Mouse (Mus musculus): ENCODE results near the gene Atp6v0b. TPM values are rescaled to one million over a fixed set of nuclear protein-coding genes. Genes with fewer than 3 reads are reported as not detected.

Gene Atp6v0b
- total RNA-seq, 2 experiments from 2014 or later: 81.4 to 83.9 TPM

DNA sequence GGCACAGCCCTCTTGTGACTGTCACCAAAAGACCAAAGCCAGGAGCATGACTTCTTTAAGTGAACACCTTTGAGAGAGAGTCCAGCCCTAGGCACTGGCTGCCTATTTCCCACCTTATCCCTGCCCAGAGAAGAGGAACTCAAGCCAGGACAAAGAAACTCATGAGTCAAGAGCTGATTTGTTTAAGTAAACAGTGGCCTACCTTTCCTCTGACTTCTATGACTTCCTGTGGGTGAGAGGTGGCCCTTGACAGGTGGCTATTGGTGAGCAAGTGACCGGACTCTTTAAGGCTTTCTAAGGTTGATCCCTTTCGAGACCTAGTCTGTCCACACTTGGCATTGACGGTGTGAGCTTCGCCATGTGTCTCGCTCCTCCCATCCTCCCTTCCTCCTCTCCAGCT, 46.3 kb downstream of the Atp6v0b start:
- Histone ChIP-seq H3K4me3 (no peak overlapping the region), H3K27ac (no peak overlapping the region)
- intact Hi-C loops (cut with DNase I): no loop called here
- TF ChIP-seq CTCF (IDR thresholded peaks at IDR 0.05): no peak
- peak; percentile 7 for DNase-seq

DNA sequence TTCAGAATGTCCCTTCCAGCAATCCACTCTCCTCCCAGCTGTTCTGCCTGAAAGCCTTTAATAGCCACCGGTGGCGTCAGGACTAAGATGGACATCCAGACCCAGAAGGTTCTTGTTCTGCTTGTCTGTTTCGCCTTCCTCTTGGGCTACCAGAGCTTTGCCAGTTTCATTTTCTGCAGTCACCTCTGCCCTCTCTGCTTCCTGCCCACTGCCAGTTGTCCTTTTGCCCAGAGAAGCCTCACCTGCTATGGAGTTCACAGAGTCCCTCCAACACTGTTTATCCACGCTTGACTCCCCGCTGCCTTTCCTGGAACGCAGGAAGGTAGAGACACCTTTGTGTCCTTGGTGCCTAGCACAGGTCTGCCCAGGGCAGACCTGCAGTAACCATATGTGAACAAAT, 47.8 kb downstream of the Atp6v0b start:
- intact Hi-C loops (cut with DNase I): no loop called here
- TF ChIP-seq CTCF (IDR thresholded peaks at IDR 0.05): no peak
- no peak overlapping the region for H3K27ac ChIP-seq
- H3K4me3 ChIP-seq: no peak overlapping the region
- DNase-seq: no peak

DNA sequence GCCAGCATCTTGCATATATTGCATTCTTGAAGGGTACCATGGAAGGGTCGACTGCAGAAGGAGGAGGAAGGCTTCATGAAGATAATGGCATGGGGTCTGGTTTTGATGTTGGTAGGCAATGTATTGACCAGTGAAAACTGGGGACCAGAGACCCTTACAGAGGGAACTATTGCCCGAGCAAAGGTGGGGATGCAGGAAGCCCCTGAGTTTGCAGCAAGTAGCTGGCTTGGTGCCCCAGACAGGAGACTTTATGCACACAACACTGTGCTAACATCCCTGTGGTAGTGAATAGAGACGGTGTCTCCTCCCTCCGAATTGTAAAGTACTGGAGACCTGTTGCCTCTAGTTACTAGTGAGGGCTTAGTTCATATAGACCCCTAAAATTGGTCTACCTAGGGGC, 49.9 kb downstream of the Atp6v0b start:
- H3K4me3 ChIP-seq: no peak overlapping the region
- intact Hi-C loops (cut with DNase I): no loop called here

DNA sequence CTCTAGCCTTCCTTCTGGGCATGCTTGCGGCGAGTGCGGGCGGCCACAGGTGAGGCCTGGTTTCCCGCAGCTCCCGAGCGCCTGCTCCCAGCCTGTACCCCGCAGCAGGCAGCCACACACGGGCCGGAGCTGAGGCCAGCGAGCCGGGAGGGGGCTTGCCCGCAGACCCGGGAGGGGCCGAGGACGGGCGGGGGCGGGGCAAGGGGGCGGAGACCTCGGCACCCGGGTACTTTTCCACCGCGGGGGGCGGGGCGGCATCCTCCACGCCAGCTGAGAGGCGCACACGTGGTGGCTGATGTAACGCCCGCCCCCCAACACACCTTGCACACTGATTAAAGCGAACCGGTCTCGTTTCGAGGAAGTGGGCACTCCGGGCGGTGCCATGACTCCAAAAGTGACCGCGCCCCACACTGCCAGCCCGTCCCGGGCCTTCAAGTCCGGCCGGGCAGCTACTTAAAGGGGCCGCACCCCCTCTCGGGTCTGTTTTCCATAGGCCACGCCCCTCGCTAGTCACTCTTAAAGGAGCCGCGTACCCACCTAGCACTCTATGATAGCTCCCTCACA, 50.8 kb downstream of the Atp6v0b start:
- H3K4me3 ChIP-seq: peak overlapping the region; percentile 89
- H3K27ac ChIP-seq: peak overlapping the region; percentile 96
- no peak for TF ChIP-seq CTCF (IDR thresholded peaks at IDR 0.05)

More for the DNA sequence above, 49.9 kb downstream of the Atp6v0b start:
- TF ChIP-seq CTCF (IDR thresholded peaks at IDR 0.05): no peak
- no peak for DNase-seq
- peak overlapping the region; percentile 96; the same call in 1 of the 2 replicates for H3K27ac ChIP-seq

DNA sequence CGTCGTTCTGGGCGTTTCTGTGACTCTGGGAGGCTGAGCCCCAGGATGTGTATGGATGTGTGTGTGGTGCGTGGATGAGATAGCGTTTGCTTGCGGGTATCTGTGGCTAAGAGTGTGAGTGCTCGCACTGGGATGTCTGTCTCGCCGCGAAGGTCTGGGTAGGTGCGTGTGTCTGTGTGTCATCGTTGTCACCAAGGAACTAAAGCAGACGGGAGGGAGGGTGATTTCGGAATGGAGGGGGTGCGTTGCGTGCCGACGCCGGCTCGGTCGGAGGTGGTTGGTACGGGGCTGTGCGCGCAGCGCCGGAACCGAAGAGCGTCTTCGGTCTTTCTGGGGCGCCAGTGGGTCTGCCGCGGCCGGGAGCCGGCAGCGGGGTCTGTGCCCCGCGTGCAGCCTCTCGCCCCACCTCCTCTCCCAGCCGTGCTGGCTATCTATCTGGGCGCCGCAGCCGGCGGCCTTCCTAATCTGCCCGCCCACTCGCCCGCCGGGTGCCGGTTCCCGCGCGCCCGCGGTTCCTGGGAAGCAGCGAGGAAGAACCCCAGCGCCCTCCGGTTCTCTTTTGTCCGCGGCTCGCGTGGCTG, 51.5 kb downstream of the Atp6v0b start:
- intact Hi-C loops (cut with DNase I): loop anchor here (2.0 kb wide), 1 partner anchor 79 kb away; the partner anchor contains the start of gene Ipo13
- DNase-seq: peak; percentile 70
- peak overlapping the region; percentile 96 for H3K27ac ChIP-seq
- H3K4me3 ChIP-seq: peak overlapping the region; percentile 89
- no peak for TF ChIP-seq CTCF (IDR thresholded peaks at IDR 0.05)

More for the DNA sequence above, 50.8 kb downstream of the Atp6v0b start:
- DNase-seq: peak; percentile 93
- intact Hi-C loops (cut with DNase I): no loop called here

DNA sequence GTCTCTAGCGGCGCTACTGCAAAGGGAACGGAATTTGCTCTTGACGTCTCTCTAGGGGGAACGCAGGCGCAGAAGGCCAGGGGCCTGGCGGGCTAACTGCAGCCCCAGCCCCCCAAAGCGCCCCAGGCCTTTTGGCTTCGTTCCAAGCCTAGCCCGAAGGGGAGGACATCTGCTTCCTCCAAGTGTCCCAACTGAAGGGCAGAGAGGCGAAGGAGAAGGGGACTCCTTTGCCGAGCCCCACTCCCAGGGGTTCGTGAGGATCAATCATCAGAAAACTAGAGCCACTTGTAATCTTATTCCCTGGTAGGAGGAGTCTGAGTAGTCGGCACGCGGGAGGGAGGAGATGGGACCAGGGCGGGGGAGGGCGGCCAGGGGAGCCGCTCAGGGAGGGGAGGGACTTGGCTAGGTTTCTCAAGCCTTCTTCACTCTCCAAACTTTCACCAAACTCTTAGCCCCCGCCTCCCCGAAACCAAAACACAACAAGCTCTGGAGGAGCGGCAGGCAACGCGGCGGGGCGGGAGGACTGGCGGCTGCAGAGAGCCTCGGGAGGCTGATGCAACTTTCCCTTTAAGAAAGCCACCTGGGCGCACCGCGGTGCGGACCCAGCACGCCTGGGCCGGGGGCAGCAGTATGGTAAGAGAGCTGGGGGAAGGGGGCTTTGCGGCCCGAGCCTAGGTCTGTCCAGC, 52.1 kb downstream of the Atp6v0b start:
- intact Hi-C loops (cut with DNase I): loop anchor here (2.0 kb wide), 1 partner anchor 80 kb away; the partner anchor contains the start of gene Ipo13
- Histone ChIP-seq H3K27ac (peak overlapping the region; percentile 96), H3K4me3 (peak overlapping the region; percentile 89)
- peak; percentile 80 for DNase-seq
- no peak for TF ChIP-seq CTCF (IDR thresholded peaks at IDR 0.05)

DNA sequence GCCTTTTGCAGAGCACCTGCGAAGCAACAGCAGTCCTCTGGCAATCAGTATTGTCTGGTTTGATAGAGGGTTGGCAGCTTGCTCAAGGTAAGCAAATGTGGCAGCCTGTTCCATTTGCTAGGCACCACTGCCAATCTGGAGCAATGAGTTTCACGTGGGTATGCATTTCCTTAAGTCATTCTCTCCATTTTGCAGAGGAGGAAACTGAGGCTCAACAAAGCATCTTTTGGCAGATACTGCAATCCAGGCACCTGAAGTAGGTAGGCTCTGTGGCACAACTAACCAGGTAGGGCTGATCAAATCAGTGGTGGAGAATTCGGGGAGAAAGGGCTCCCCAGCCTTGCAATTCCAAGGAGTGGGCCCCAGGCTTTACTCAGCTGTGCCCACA, 52.7 kb downstream of the Atp6v0b start, which contains the start of gene Slc6a9:
Gene Slc6a9 (plus strand): TSS at position 50 of the 388 bp plus-strand sequence.
- DNase-seq: no peak
- no peak for TF ChIP-seq CTCF (IDR thresholded peaks at IDR 0.05)
- intact Hi-C loops (cut with DNase I): loop anchor here (2.0 kb wide), 1 partner anchor 80 kb away; the partner anchor contains the start of gene Ipo13
- Histone ChIP-seq H3K27ac (peak within 1 kb of the TSS; percentile 96), H3K4me3 (peak within 1 kb of the TSS; percentile 89)

Other genes starting within 250 kb of the Atp6v0b start
- gene Dmap1, start 205.1 kb downstream of the Atp6v0b start, total RNA-seq (2021): 10 to 100 TPM; 15.1 to 17.5 TPM
- not detected for gene Gm12845, start 162.9 kb downstream of the Atp6v0b start, total RNA-seq (2021)
- not detected for gene Klf17, start 121.7 kb downstream of the Atp6v0b start, total RNA-seq (2021)
- 1 to 10 TPM; 5.0 to 7.0 TPM for gene Slc6a9, start 52.8 kb downstream of the Atp6v0b start, total RNA-seq (2021)
- gene Ccdc24, start 14.8 kb downstream of the Atp6v0b start, total RNA-seq (2021): under 1 TPM in 1 of 2 experiments, not detected in 1; 0.08 TPM
- 1 to 10 TPM; 1.4 to 2.2 TPM for gene B4galt2, start 3.8 kb downstream of the Atp6v0b start, total RNA-seq (2021)
- 1 to 10 TPM; 2.4 to 3.2 TPM for gene Dph2, start 4.7 kb upstream of the Atp6v0b start, total RNA-seq (2021)
- 100 to 1,000 TPM; 267 to 281 TPM for gene Ipo13, start 27.7 kb upstream of the Atp6v0b start, total RNA-seq (2021)
- gene Artn, start 42.4 kb upstream of the Atp6v0b start, total RNA-seq (2021): under 1 TPM; 0.25 to 0.46 TPM
- gene St3gal3, start 247.6 kb upstream of the Atp6v0b start, total RNA-seq (2021): 10 to 100 TPM; 73.4 to 75.0 TPM

All from gastrocnemius, adult 2 months (tissue).